Mouse (Mus musculus): ENCODE measurements around the gene Ntsr1.

GRCm38 (mm10) chr2:180456705-180457104 is 43.1 kb upstream of the Ntsr1 start:
- TF ChIP-seq HCFC1 (IDR thresholded peaks at IDR 0.05; ENCODE audit: borderline replicate concordance, insufficient read depth, low read length) (no peak), MAFK (IDR thresholded peaks at IDR 0.05; ENCODE audit: insufficient read depth, low read depth, low read length) (no peak), CHD2 (IDR thresholded peaks at IDR 0.05; ENCODE audit: low read depth, low read length) (no peak), ZNF384 (IDR thresholded peaks at IDR 0.05; ENCODE audit: low read depth, low read length) (no peak), ZC3H11A (IDR thresholded peaks at IDR 0.05; ENCODE audit: borderline replicate concordance, low read depth, low read length) (no peak)

All from ES-E14 (cell line).